Mouse (Mus musculus): ENCODE measurements around the gene Mycl. TPM values are rescaled to one million over a fixed set of nuclear protein-coding genes. Genes with fewer than 3 reads are reported as not detected.
A peak's percentile ranks its signal among the peaks of the same experiment; 100 is the strongest.
"Not testable (repeated sequence)": the region's sequence is repeated elsewhere in the genome, so short reads cannot be mapped to it uniquely, and the experiment has no call there.

The Mycl gene
- total RNA-seq, 4 experiments from 2014 or later, result 0.14 to 0.25 TPM; not detected in 2

DNA sequence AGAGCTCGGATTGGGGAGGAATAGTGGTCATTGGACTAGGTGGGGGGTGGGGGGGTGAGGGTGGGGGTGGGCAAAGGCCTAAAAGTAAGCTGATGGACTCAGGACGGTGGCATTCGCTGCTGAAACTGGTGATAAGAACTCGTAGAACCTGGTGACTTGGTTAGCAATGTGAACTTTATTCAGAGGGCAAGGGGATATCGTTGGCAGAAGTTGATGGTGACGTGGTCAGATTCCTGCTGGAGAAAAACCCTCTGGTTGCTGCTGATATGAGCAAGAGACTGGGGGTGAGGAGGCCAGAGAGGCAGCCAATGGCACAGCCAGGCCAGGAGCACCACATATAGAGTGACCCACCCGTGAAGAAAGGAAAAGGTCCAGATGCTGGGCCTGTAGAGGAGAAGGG, 14.2 kb upstream of the Mycl start:
- no peak for DNase-seq (ENCODE audit: low spot score)

- DNase-seq (ENCODE audit: low spot score), result no peak
Measured at GRCm38 (mm10) chr4:122981930-122982329, 13.5 kb upstream of the Mycl start.

GRCm38 (mm10) chr4:122982537-122982936, 12.9 kb upstream of the Mycl start:
- no peak for DNase-seq (ENCODE audit: low spot score)

GRCm38 (mm10) chr4:122983486-122984261, 11.8 kb upstream of the Mycl start:
- DNase-seq (ENCODE audit: low spot score), result no peak

- peak; percentile 58 for DNase-seq (ENCODE audit: low spot score)
Measured at GRCm38 (mm10) chr4:122985110-122985509, 10.3 kb upstream of the Mycl start.

- DNase-seq (ENCODE audit: low spot score), result no peak
Measured at GRCm38 (mm10) chr4:122987421-122987820, 8.0 kb upstream of the Mycl start.

DNA sequence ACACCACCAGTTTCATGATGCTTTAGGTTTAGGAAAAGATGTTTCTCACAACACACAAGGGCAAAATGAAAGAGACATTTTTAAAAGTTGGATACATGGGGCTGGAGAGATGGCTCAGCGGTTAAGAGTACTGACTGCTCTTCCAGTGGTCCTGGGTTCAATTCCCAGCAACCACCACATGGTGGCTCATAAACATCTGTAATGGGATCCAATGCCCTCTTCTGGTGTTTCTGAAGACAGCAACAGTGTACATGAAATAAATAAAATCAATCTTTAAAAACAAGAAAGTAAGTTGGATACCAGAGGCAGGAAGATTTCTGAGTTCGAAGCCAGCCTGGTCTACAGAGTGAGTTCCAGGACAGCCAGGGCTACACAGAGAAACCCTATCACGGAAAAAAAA, 7.4 kb upstream of the Mycl start:
- DNase-seq (ENCODE audit: low spot score), result not testable (repeated sequence)

GRCm38 (mm10) chr4:122991177-122991576, 4.3 kb upstream of the Mycl start:
- no peak for DNase-seq (ENCODE audit: low spot score)

DNA sequence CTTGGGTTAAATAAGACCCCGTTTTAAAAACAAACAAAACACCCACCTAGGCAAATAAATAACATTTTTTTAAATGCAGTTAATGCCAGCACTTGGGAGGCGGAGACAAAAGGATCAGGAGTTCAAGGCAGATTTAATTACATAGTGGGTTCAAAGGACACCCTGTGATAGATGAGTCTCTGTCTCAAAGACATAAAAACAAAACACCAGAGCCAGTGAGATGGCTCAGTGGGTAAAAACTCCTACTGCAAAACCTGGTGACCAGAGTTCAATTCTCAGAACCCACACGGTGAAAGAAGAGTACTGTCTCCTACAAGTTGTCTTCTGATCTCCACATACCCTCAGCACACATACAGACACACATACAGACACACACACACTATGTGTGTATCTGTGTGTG, 3.2 kb upstream of the Mycl start:
- DNase-seq (ENCODE audit: low spot score), result no peak

GRCm38 (mm10) chr4:122996221-122996617, 767 bp downstream of the Mycl start:
- no peak for DNase-seq (ENCODE audit: low spot score)

DNA sequence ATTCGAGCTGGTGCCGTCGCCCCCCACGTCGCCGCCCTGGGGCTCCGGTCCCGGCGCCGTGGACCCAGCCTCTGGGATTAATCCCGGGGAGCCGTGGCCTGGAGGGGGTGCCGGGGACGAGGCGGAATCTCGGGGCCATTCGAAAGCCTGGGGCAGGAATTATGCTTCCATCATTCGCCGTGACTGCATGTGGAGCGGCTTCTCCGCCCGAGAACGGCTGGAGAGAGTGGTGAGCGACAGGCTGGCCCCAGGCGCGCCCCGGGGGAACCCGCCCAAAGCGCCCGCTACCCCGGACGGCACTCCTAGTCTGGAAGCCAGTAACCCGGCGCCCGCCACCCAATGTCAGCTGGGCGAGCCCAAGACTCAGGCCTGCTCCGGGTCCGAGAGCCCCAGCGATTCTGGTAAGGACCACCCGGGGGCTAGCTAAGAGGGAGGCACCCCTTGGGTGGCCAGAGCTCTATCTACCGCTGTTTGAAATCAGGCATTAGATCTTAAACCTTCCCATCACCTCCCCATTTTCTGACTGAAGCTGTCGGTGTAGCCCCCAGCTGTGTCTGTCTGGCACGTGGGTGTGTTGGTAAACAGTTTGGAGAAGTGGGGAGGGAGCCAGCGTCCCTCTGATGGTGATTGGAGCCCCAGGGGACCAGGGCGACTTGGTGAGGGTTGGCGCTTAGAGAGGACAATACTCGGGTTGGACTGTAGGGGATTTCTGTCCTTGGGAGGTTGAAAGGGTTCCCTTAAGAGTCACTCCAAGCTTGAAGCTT, 1.3 kb downstream of the Mycl start:
- DNase-seq (ENCODE audit: low spot score), result no peak

GRCm38 (mm10) chr4:122998537-122999262, 3.2 kb downstream of the Mycl start:
- DNase-seq (ENCODE audit: low spot score), result no peak

DNA sequence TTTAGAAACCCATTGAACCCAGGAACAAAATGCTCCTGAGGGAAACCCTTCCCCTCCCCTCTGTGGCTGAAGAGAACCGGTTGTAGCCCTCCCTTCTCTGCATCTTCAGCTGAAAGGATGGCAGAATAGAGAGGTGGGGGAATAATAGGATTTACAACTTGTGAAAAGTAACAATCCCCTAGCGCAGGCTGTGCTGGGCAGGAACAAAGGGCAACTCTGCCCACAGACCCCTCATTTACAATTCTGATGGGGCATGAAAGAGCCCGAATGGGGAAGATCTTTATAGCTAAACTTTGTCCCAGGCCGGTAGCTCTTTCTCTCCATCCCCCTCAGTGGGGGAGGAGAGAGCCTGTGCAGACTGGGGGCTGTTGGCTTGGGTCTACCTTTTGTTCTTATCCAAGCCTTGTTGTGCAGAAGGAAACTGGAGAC, 3.8 kb downstream of the Mycl start:
- no peak for DNase-seq (ENCODE audit: low spot score)

DNA sequence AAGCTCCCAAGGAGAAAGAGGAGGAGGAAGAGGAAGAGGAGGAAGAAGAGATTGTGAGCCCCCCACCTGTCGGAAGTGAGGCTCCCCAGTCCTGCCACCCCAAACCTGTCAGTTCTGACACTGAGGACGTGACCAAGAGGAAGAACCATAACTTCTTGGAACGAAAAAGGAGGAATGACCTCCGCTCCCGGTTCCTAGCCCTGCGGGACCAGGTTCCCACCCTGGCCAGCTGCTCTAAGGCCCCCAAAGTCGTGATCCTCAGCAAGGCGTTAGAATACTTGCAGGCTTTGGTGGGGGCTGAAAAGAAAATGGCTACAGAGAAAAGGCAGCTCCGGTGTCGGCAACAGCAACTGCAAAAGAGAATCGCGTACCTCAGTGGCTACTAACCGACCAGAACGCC, 4.7 kb downstream of the Mycl start:
- DNase-seq (ENCODE audit: low spot score), result no peak

DNA sequence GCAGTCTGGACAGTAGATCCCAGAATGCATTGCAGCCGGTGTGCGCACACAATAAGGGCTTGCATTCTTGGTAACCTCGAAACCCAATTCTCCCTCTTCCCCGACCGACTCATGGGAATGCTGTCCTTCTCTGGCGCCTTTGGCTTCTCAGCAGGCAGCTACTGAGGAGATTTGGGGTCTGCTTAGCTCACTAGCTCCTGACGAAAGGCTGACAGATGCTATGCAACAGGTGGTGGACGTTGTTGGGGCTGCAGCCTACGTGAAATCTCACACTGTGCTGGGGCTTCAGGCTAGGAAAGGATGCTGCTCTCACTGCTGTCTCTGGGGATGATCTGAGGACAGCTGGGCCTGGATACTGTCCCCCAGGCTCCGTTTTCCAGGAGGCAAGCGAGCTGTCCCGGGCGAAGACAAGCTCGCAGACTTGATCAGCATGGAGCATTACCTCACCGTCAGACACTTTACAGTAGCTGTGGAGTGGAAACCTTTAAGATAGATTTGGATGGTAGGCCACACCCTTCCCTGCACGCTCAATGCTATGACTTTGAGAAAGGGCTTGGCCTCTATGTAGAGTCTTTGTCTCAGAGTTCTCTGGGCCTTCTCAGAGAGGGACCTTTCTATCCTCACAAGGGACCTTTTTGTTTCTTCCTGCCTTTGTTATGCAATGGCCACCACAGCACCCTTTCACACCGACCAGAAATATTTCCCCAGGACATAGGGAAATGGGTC, 5.3 kb downstream of the Mycl start:
- DNase-seq (ENCODE audit: low spot score), result no peak

GRCm38 (mm10) chr4:123005054-123005966, 9.9 kb downstream of the Mycl start:
- DNase-seq (ENCODE audit: low spot score), result no peak

DNA sequence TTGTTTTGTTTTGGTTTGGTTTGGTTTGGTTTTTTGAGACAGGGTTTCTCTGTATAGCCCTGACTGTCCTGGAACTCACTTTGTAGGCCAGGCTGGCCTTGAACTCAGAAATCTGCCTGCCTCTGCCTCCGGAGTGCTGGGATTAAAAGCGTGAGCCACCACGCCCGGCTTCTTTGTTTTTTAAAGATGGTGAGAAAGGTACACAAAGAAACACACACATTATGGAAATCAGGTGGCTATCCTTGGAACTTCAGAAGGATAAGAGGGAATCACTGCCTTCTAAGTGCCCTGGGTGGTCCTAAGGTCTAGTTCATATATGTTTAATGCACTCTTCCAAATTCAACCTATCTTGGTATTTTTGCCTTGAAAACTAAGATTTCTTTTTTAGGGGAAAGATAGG, 17.0 kb downstream of the Mycl start:
- DNase-seq (ENCODE audit: low spot score), result not testable (repeated sequence)

DNA sequence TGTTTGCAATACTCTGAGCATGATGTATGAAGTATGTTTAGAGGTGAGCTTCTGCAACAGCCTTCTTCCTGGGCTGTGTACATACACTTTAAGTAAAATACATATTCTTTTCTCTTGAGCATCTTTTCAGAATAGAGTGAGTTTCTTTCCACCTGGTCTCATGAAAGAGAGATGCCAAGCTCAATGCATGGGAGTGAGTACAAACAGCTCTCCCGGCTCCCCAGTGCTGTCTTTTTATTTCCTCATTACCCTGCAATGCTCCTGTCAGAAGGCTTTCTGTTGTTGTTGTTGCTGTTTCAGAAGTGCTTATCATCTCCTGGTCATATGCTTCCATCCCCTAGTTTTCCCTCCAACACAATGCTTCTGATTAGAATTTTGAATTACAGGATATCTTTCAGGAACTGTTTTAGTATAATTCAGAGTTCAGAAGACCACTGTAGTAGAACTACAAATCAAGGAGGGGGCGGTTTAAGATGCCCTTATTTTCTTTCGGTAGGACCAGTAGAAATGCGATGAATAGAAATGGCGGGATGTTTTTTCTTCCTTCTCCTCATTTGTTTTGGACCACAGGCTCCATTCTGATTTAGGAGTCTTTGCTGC, 18.0 kb downstream of the Mycl start:
- no peak for DNase-seq (ENCODE audit: low spot score)

DNA sequence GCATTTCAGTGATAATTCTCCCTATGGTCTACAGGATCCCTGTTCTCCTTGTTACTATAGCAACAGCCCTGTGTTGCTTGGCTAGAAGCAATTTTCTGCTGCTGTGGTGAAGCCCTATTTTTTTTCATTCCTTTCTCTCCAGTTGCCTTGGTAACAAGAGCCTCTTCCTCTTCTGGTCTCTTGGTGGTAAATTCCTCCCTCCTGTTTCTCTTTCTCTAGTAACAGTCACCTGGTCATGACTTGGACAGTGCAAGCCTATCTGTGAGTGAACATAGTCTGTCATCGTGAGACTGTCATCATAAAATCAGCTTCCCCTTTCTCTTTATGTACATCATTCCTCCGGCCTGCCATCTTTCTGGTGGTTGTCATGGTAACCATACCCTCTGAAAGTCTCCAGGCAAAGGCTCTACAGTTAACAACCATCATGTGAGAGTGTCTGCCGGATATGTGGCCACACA, 18.5 kb downstream of the Mycl start:
- no peak for DNase-seq (ENCODE audit: low spot score)

Data from heart, adult 8-10 months (tissue).